In genomic region chr4:49741942-49742341, GRCm38 (mm10) we compare ENCODE assay signal across 19 mouse cellular contexts.
"Had no signal": no experiment of that assay in that cellular context is flagged by ENCODE, and none has a peak within 500 bp of the region (broad histone marks: within the 10 kb centered on the region; RNA-seq: fewer than 3 reads in every experiment).

No protein-coding gene starts in this region.

- H3K4me3 ChIP-seq: lung, embryonic 15.5 days; midbrain, embryonic 10.5 days; midbrain, embryonic 12.5 days; myocyte; neural tube, embryonic 13.5 days; neural tube, embryonic 15.5 days; stomach, embryonic 15.5 days had no signal

- ATAC-seq: liver, postnatal 0 days; lung, postnatal 0 days had no signal

- H3K9ac ChIP-seq: liver, postnatal 0 days; lung, embryonic 15.5 days; midbrain, embryonic 12.5 days; neural tube, embryonic 13.5 days; neural tube, embryonic 15.5 days; stomach, embryonic 15.5 days had no signal

- H3K36me3 ChIP-seq: lung, embryonic 15.5 days; midbrain, embryonic 10.5 days; midbrain, embryonic 12.5 days; neural tube, embryonic 13.5 days; neural tube, embryonic 15.5 days; stomach, embryonic 15.5 days had no signal

- H3K4me1 ChIP-seq: lung, embryonic 15.5 days; midbrain, embryonic 10.5 days; midbrain, embryonic 12.5 days; neural tube, embryonic 13.5 days; stomach, embryonic 15.5 days had no signal

- H3K4me2 ChIP-seq: lung, embryonic 15.5 days; midbrain, embryonic 12.5 days; neural tube, embryonic 13.5 days; neural tube, embryonic 15.5 days; stomach, embryonic 15.5 days had no signal

- H3K27ac ChIP-seq: lung, embryonic 15.5 days; macrophage; midbrain, embryonic 10.5 days; midbrain, embryonic 12.5 days; neural tube, embryonic 13.5 days; neural tube, embryonic 15.5 days; stomach, embryonic 15.5 days; stomach, postnatal 0 days had no signal

- H3K9me3 ChIP-seq: lung, embryonic 15.5 days; midbrain, embryonic 10.5 days; midbrain, embryonic 12.5 days; neural tube, embryonic 15.5 days; stomach, embryonic 15.5 days had no signal

- H3K27me3 ChIP-seq: lung, embryonic 15.5 days; midbrain, embryonic 12.5 days; neural tube, embryonic 13.5 days; neural tube, embryonic 15.5 days; stomach, embryonic 15.5 days had no signal

- DNase-seq: liver, postnatal 0 days; lung, adult 2 months; lung, postnatal 14 days; lung, postnatal 36 days; midbrain, embryonic 14.5 days; retina, postnatal 1 day; thymus, adult 2 months; thymus, postnatal 25 days; thymus, postnatal 4 days had no signal
